Mouse (Mus musculus): ENCODE measurements around the gene Aipl1. TPM values are rescaled to one million over a fixed set of nuclear protein-coding genes. Genes with fewer than 3 reads are reported as not detected.

Gene Aipl1
- total and polyA plus RNA-seq, 2 experiments from 2014 or later, result 0.31 TPM; not detected in 1

- no peak overlapping the region for H3K27ac ChIP-seq (ENCODE audit: low read depth)
- H3K4me2 ChIP-seq (ENCODE audit: low read depth, low read length), result no peak overlapping the region
- ATAC-seq (ENCODE audit: insufficient read depth, low read depth) (no peak), DNase-seq (ENCODE audit: low spot score) (no peak)
- WGBS, result 74% methylated on average over 13 of the region's 13 CpGs
- no peak overlapping the region for H3K9ac ChIP-seq (replicated peaks; ENCODE audit: low read depth, low read length)
- no peak overlapping the region for H3K4me3 ChIP-seq (ENCODE audit: low read depth, low read length)
- no peaks in the 10 kb centered on the region for H3K4me1 ChIP-seq (ENCODE audit: control insufficient read depth, insufficient read depth)
- TF ChIP-seq EP300 (IDR thresholded peaks at IDR 0.05; ENCODE audit: low read depth) (no peak), CTCF (IDR thresholded peaks at IDR 0.05; ENCODE audit: low read depth) (no peak)
- no peaks in the 10 kb centered on the region for H3K27me3 ChIP-seq (ENCODE audit: control insufficient read depth, insufficient read depth, low read length)
- no peaks in the 10 kb centered on the region for H3K9me3 ChIP-seq (replicated peaks; ENCODE audit: control insufficient read depth, low read length)
- H3K36me3 ChIP-seq (replicated peaks; ENCODE audit: control insufficient read depth, insufficient read depth, low read length), result no peaks in the 10 kb centered on the region
Measured at GRCm38 (mm10) chr11:72016518-72017252, 20.6 kb downstream of the Aipl1 start.

GRCm38 (mm10) chr11:72014674-72015073, 22.6 kb downstream of the Aipl1 start:
- Histone ChIP-seq H3K4me1 (ENCODE audit: control insufficient read depth, insufficient read depth) (no peaks in the 10 kb centered on the region), H3K27me3 (ENCODE audit: control insufficient read depth, insufficient read depth, low read length) (no peaks in the 10 kb centered on the region), H3K27ac (ENCODE audit: low read depth) (no peak overlapping the region), H3K4me2 (ENCODE audit: low read depth, low read length) (no peak overlapping the region), H3K4me3 (ENCODE audit: low read depth, low read length) (no peak overlapping the region), H3K36me3 (replicated peaks; ENCODE audit: control insufficient read depth, insufficient read depth, low read length) (no peaks in the 10 kb centered on the region), H3K9me3 (replicated peaks; ENCODE audit: control insufficient read depth, low read length) (no peaks in the 10 kb centered on the region), H3K9ac (replicated peaks; ENCODE audit: low read depth, low read length) (no peak overlapping the region)
- TF ChIP-seq CTCF (IDR thresholded peaks at IDR 0.05; ENCODE audit: low read depth) (no peak), EP300 (IDR thresholded peaks at IDR 0.05; ENCODE audit: low read depth) (no peak)
- ATAC-seq (ENCODE audit: insufficient read depth, low read depth) (no peak), DNase-seq (ENCODE audit: low spot score) (no peak)
- WGBS, result 66% methylated on average over 4 of the region's 4 CpGs

- H3K27ac ChIP-seq (ENCODE audit: low read depth), result no peak overlapping the region
- no peaks in the 10 kb centered on the region for H3K27me3 ChIP-seq (ENCODE audit: control insufficient read depth, insufficient read depth, low read length)
- 70% methylated on average over 1 of the region's 1 CpGs for WGBS
- H3K9me3 ChIP-seq (replicated peaks; ENCODE audit: control insufficient read depth, low read length), result no peaks in the 10 kb centered on the region
- H3K4me2 ChIP-seq (ENCODE audit: low read depth, low read length), result no peak overlapping the region
- H3K36me3 ChIP-seq (replicated peaks; ENCODE audit: control insufficient read depth, insufficient read depth, low read length), result no peaks in the 10 kb centered on the region
- no peaks in the 10 kb centered on the region for H3K4me1 ChIP-seq (ENCODE audit: control insufficient read depth, insufficient read depth)
- TF ChIP-seq EP300 (IDR thresholded peaks at IDR 0.05; ENCODE audit: low read depth), result no peak
- TF ChIP-seq CTCF (IDR thresholded peaks at IDR 0.05; ENCODE audit: low read depth), result no peak
- DNase-seq (ENCODE audit: low spot score) (no peak), ATAC-seq (ENCODE audit: insufficient read depth, low read depth) (no peak)
- no peak overlapping the region for H3K9ac ChIP-seq (replicated peaks; ENCODE audit: low read depth, low read length)
- H3K4me3 ChIP-seq (ENCODE audit: low read depth, low read length), result no peak overlapping the region
Measured at GRCm38 (mm10) chr11:72011955-72012354, 25.4 kb downstream of the Aipl1 start.

- H3K4me1 ChIP-seq (ENCODE audit: control insufficient read depth, insufficient read depth), result no peaks in the 10 kb centered on the region
- TF ChIP-seq EP300 (IDR thresholded peaks at IDR 0.05; ENCODE audit: low read depth) (no peak), CTCF (IDR thresholded peaks at IDR 0.05; ENCODE audit: low read depth) (no peak)
- DNase-seq (ENCODE audit: low spot score) (no peak), ATAC-seq (ENCODE audit: insufficient read depth, low read depth) (no peak)
- no peak overlapping the region for H3K9ac ChIP-seq (replicated peaks; ENCODE audit: low read depth, low read length)
- H3K4me3 ChIP-seq (ENCODE audit: low read depth, low read length), result no peak overlapping the region
- H3K9me3 ChIP-seq (replicated peaks; ENCODE audit: control insufficient read depth, low read length), result no peaks in the 10 kb centered on the region
- H3K36me3 ChIP-seq (replicated peaks; ENCODE audit: control insufficient read depth, insufficient read depth, low read length), result no peaks in the 10 kb centered on the region
- WGBS, result 60% methylated on average over 9 of the region's 9 CpGs
- H3K4me2 ChIP-seq (ENCODE audit: low read depth, low read length), result no peak overlapping the region
- H3K27me3 ChIP-seq (ENCODE audit: control insufficient read depth, insufficient read depth, low read length), result no peaks in the 10 kb centered on the region
- H3K27ac ChIP-seq (ENCODE audit: low read depth), result no peak overlapping the region
Measured at GRCm38 (mm10) chr11:72010940-72011722, 26.2 kb downstream of the Aipl1 start.

GRCm38 (mm10) chr11:72010367-72010766, 26.9 kb downstream of the Aipl1 start:
- H3K27me3 ChIP-seq (ENCODE audit: control insufficient read depth, insufficient read depth, low read length), result no peaks in the 10 kb centered on the region
- DNase-seq (ENCODE audit: low spot score) (no peak), ATAC-seq (ENCODE audit: insufficient read depth, low read depth) (no peak)
- no peaks in the 10 kb centered on the region for H3K9me3 ChIP-seq (replicated peaks; ENCODE audit: control insufficient read depth, low read length)
- no peaks in the 10 kb centered on the region for H3K4me1 ChIP-seq (ENCODE audit: control insufficient read depth, insufficient read depth)
- no peak overlapping the region for H3K4me3 ChIP-seq (ENCODE audit: low read depth, low read length)
- WGBS, result 32% methylated on average over 5 of the region's 5 CpGs
- no peak overlapping the region for H3K9ac ChIP-seq (replicated peaks; ENCODE audit: low read depth, low read length)
- no peak overlapping the region for H3K4me2 ChIP-seq (ENCODE audit: low read depth, low read length)
- no peaks in the 10 kb centered on the region for H3K36me3 ChIP-seq (replicated peaks; ENCODE audit: control insufficient read depth, insufficient read depth, low read length)
- no peak overlapping the region for H3K27ac ChIP-seq (ENCODE audit: low read depth)
- TF ChIP-seq EP300 (IDR thresholded peaks at IDR 0.05; ENCODE audit: low read depth) (no peak), CTCF (IDR thresholded peaks at IDR 0.05; ENCODE audit: low read depth) (no peak)

Measured in heart, postnatal 0 days (tissue).